Mouse (Mus musculus) gastrocnemius, adult 2 months (tissue): ENCODE data around the gene Rsrp1. TPM values are rescaled to one million over a fixed set of nuclear protein-coding genes. Genes with fewer than 3 reads are reported as not detected.

Experiments used
- DNase-seq: peaks from one replicate; pipeline ENCODE4 v3.0.0; 2022
- H3K27ac ChIP-seq: fragments of 200-600 bp; 2 replicates; pipeline ENCODE4 v1.8.1; 2022; ENCODE audit warnings: mild to moderate bottlenecking
- H3K4me3 ChIP-seq: fragments of 200-600 bp; 2 replicates; pipeline ENCODE4 v1.8.1; 2022; ENCODE audit warnings: mild to moderate bottlenecking, moderate library complexity
- CTCF ChIP-seq: fragments of 200-600 bp; IDR thresholded peaks from 2 replicates; pipeline ENCODE4 v1.8.1; 2022; ENCODE audit warnings: antibody characterized with exemption, mild to moderate bottlenecking, moderate library complexity
- intact Hi-C: fragments of 180-260 bp; cut with DNase I; formaldehyde crosslinking; loops from one replicate; pipeline ENCODE4 v1.15.1; 2025
- total RNA-seq, 2 experiments: library from RNA; stranded (reverse); gene quantifications; 2 replicates each; pipeline ENCODE4 v1.2.3; 2021

Rsrp1 gene
- total RNA-seq, 2 experiments from 2014 or later = 221 to 234 TPM

GRCm38 (mm10) chr4:134950518-134951091, 27.2 kb downstream of the Rsrp1 start:
- TF ChIP-seq CTCF = peak; percentile 12; the same call in 1 of the 2 replicates
- intact Hi-C loops = no loop called here
- Histone ChIP-seq H3K4me3 (no peak overlapping the region), H3K27ac (no peak overlapping the region)
- DNase-seq = peak; percentile 34

- peak; percentile 59 for DNase-seq
- intact Hi-C loops = no loop called here
- TF ChIP-seq CTCF = no peak
- H3K27ac ChIP-seq = peak overlapping the region; percentile 12; the same call in 1 of the 2 replicates
- peak overlapping the region; percentile 36 for H3K4me3 ChIP-seq
Observed at GRCm38 (mm10) chr4:134954461-134954860, 31.1 kb downstream of the Rsrp1 start.

DNA sequence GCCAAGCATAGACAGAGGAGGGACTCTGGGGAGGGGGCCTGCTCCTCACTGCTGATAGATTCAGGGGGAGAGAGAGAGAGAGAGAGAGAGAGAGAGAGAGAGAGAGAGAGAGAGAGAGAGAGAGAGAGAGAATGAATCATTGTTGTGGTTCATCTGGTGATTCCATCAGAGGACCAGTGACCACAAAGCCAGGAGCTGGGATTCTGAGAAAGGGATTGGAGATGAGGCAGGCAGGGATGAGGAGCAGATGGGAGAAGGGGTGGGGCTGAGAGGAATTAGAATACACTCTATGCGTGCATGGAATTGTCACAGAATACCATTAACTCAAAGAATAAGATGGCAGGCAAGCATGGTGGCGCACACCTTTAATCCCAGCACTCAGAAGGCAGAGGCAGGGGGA, 31.8 kb downstream of the Rsrp1 start:
- Histone ChIP-seq H3K4me3 (no peak overlapping the region), H3K27ac (no peak overlapping the region)
- intact Hi-C loops = no loop called here
- TF ChIP-seq CTCF = no peak
- DNase-seq = no peak

GRCm38 (mm10) chr4:134955845-134956244, 32.5 kb downstream of the Rsrp1 start:
- no peak overlapping the region for H3K27ac ChIP-seq
- DNase-seq = no peak
- intact Hi-C loops = no loop called here
- H3K4me3 ChIP-seq = no peak overlapping the region
- no peak for TF ChIP-seq CTCF

DNA sequence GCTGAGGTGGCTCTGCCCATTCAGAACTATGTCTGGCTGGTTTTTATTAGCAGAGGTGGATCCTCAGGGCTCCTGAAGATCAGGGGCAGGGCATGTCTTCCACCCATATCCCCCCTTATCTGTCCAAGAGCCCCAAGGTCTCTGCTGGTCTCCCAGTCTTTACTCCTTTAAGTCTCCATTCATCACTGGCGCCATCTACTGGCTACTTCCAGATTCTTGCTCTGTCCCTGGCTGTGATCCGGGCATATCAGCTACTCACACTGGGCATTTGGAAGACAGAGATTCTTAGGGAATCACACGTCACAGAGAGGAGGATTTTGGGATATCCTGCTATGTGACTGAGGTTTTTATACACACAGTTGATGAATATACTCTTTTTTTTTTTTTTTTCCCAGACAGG, 32.9 kb downstream of the Rsrp1 start:
- peak; percentile 80 for TF ChIP-seq CTCF
- intact Hi-C loops = no loop called here
- Histone ChIP-seq H3K4me3 (no peak overlapping the region), H3K27ac (no peak overlapping the region)
- DNase-seq = peak; percentile 78

DNA sequence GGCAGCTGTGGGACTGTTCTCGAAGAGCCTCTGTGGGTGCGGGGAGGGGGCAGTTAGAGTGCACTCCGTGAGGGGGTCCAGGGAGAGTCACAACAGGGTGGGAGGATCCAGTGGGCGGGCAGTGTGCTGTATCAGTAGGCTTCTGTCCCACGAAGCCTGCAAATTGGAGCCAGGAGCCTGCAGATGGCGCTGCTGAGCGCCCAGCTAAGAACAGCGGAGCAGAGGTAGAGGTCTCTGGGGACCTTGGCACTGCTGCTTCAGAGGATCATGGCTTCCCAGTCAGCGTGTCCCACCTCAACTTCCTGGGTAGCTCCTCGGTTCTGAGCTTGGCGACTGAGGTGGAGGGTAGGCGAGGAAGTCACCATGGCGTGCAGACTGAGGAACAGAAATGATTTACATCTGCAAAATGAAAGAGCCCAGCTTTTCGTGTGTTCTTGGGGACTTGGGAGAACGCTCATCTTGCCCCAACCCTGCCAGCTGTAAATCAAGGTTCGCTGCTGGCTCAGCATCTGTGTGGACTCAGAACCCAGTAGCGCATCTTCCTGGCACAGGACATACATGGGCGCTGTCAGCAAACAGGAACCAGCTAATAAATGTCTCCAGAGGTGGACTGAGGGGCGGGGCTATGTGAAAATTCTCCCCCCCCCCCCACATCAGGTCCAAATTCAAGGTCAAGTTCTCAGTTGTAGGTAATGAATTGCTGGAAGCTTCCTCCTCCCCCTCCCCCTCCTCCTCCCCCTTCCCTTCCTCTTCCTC, 39.8 kb downstream of the Rsrp1 start:
- no peak for DNase-seq
- Histone ChIP-seq H3K27ac (no peak overlapping the region), H3K4me3 (no peak overlapping the region)
- peak; percentile 50 for TF ChIP-seq CTCF
- intact Hi-C loops = no loop called here

DNA sequence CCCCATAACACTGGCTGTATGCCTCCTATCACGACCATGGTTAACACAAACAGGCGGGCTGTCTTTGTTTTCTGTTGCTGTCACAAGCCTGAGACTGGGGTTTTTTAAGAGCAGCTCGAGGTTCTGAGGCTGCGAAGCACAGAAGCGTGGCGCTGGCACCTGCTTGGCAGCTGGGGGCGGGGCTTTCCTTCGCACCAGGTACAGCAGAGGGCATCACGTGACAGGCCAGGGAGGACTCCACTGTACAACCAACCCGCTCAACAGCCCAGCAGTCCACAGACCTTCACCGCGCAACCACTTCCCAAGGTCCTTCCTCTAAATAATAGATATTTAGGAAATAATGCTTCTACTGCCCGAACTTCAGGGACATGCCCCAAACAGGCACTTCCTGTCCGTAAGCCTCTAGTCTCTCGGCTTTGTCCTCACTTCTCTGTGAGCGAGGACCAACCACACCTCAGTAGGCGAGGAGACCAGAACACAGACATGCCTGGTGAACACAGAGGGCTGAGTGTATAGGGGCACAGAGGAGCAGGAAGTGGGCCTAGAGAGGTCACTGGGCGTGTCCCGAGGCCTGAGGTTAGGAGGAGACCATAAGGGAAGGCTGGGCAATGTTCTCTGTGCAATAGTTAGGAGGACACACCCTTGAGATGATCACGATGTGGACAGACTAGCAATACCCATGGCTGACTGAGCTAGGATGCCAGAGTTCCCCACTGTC, 44.7 kb downstream of the Rsrp1 start:
- no peak for DNase-seq
- no peak overlapping the region for H3K27ac ChIP-seq
- no peak overlapping the region for H3K4me3 ChIP-seq
- TF ChIP-seq CTCF = no peak
- intact Hi-C loops = no loop called here

- no peak for DNase-seq
- Histone ChIP-seq H3K27ac (no peak overlapping the region), H3K4me3 (no peak overlapping the region)
- intact Hi-C loops = no loop called here
- TF ChIP-seq CTCF = no peak
Observed at GRCm38 (mm10) chr4:134968605-134968976, 45.2 kb downstream of the Rsrp1 start.

GRCm38 (mm10) chr4:134975261-134975928, 52.0 kb downstream of the Rsrp1 start:
- no peak overlapping the region for H3K4me3 ChIP-seq
- no peak for DNase-seq
- H3K27ac ChIP-seq = no peak overlapping the region
- peak; percentile 39 for TF ChIP-seq CTCF
- intact Hi-C loops = no loop called here

- H3K4me3 ChIP-seq = no peak overlapping the region
- DNase-seq = no peak
- intact Hi-C loops = no loop called here
- no peak overlapping the region for H3K27ac ChIP-seq
- no peak for TF ChIP-seq CTCF
Observed at GRCm38 (mm10) chr4:134975929-134976308, 52.5 kb downstream of the Rsrp1 start.

Other genes with a start within 250 kb of the Rsrp1 start
- gene Man1c1, start 219.3 kb upstream of the Rsrp1 start, total RNA-seq = 1 to 10 TPM; 2.9 to 4.2 TPM
- gene Ldlrap1, start 155.6 kb upstream of the Rsrp1 start, total RNA-seq = 1 to 10 TPM; 5.7 to 6.6 TPM
- gene Maco1, start 70.2 kb upstream of the Rsrp1 start, total RNA-seq = 10 to 100 TPM; 15.1 to 20.4 TPM
- gene Rhd, start 59.1 kb upstream of the Rsrp1 start, total RNA-seq = not detected
- gene Tmem50a, start 8.6 kb upstream of the Rsrp1 start, total RNA-seq = 10 to 100 TPM; 27.8 to 30.9 TPM
- 10 to 100 TPM; 39.5 to 40.9 TPM for gene Syf2, start 7.3 kb downstream of the Rsrp1 start, total RNA-seq
- under 1 TPM in 1 of 2 experiments, not detected in 1; 0.17 TPM for gene Runx3, start 197.1 kb downstream of the Rsrp1 start, total RNA-seq